Mouse (Mus musculus): Measurements from ENCODE around the gene Lamtor3. TPM values are rescaled to one million over a fixed set of nuclear protein-coding genes. Genes with fewer than 3 reads are reported as not detected.
A peak's percentile ranks its signal among the peaks of the same experiment; 100 is the strongest.
"Not testable (repeated sequence)": the region's sequence is repeated elsewhere in the genome, so short reads cannot be mapped to it uniquely, and the experiment has no call there.

The Lamtor3 gene
- total RNA-seq (2021): 10 to 100 TPM; 74.2 to 79.0 TPM
- long read RNA-seq, experiment 1, transcript Lamtor3-201 (7 exons, 1,295 nt): major isoform, 17 of 28 reads
- long read RNA-seq, experiment 1, partial matches to known transcripts: 7 of 28 reads
- long read RNA-seq, experiment 1, other reads (novel, unspliced or antisense): 1 of 28 reads
- long read RNA-seq, experiment 2, transcript Lamtor3-201 (7 exons, 1,295 nt): major isoform, 72 of 91 reads
- long read RNA-seq, experiment 2, partial matches to known transcripts: 13 of 91 reads
- long read RNA-seq, experiment 2, other reads (novel, unspliced or antisense): 6 of 91 reads

- peak; percentile 76 to 78 for DNase-seq (ENCODE audit: low spot score in 2 of 2)
These were observed at the start of gene Lamtor3 for GRCm38 (mm10) chr3:137918172-137918931. TSS of gene Lamtor3 (plus strand) at chr3:137918506.

GRCm38 (mm10) chr3:137869395-137869794 lies 48.9 kb upstream of the Lamtor3 start:
- DNase-seq (ENCODE audit: low spot score in 2 of 2): no peak

GRCm38 (mm10) chr3:137879313-137879712 lies 39.0 kb upstream of the Lamtor3 start:
- DNase-seq (ENCODE audit: low spot score in 2 of 2): no peak

- DNase-seq (ENCODE audit: low spot score in 2 of 2): no peak
These were observed 38.1 kb upstream of the Lamtor3 start for GRCm38 (mm10) chr3:137880109-137880748.

GRCm38 (mm10) chr3:137881093-137881492 lies 37.2 kb upstream of the Lamtor3 start:
- DNase-seq (ENCODE audit: low spot score in 2 of 2): no peak

- DNase-seq (ENCODE audit: low spot score in 2 of 2): no peak
These were observed 30.3 kb upstream of the Lamtor3 start for GRCm38 (mm10) chr3:137887961-137888360.

GRCm38 (mm10) chr3:137891089-137891488 lies 27.2 kb upstream of the Lamtor3 start:
- no peak for DNase-seq (ENCODE audit: low spot score in 2 of 2)

- DNase-seq (ENCODE audit: low spot score in 2 of 2): no peak
These were observed 26.2 kb upstream of the Lamtor3 start for GRCm38 (mm10) chr3:137892118-137892517.

- DNase-seq (ENCODE audit: low spot score in 2 of 2): no peak
These were observed 24.5 kb upstream of the Lamtor3 start for GRCm38 (mm10) chr3:137893789-137894188.

GRCm38 (mm10) chr3:137895196-137895595 lies 23.1 kb upstream of the Lamtor3 start:
- no peak for DNase-seq (ENCODE audit: low spot score in 2 of 2)

GRCm38 (mm10) chr3:137896386-137896785 lies 21.9 kb upstream of the Lamtor3 start:
- no peak for DNase-seq (ENCODE audit: low spot score in 2 of 2)

- DNase-seq (ENCODE audit: low spot score in 2 of 2): no peak
These were observed 21.4 kb upstream of the Lamtor3 start for GRCm38 (mm10) chr3:137896867-137897266.

- no peak for DNase-seq (ENCODE audit: low spot score in 2 of 2)
These were observed 20.6 kb upstream of the Lamtor3 start for GRCm38 (mm10) chr3:137897685-137898084.

- DNase-seq (ENCODE audit: low spot score in 2 of 2): no peak
These were observed 18.2 kb upstream of the Lamtor3 start for GRCm38 (mm10) chr3:137900149-137900548.

GRCm38 (mm10) chr3:137913093-137913492 lies 5.2 kb upstream of the Lamtor3 start:
- no peak for DNase-seq (ENCODE audit: low spot score in 2 of 2)

GRCm38 (mm10) chr3:137914567-137914966 lies 3.7 kb upstream of the Lamtor3 start:
- DNase-seq (ENCODE audit: low spot score in 2 of 2): not testable (repeated sequence)

- no peak for DNase-seq (ENCODE audit: low spot score in 2 of 2)
These were observed 573 bp upstream of the Lamtor3 start for GRCm38 (mm10) chr3:137917694-137918171.

GRCm38 (mm10) chr3:137918932-137919311 lies 616 bp downstream of the Lamtor3 start:
- no peak for DNase-seq (ENCODE audit: low spot score in 2 of 2)

GRCm38 (mm10) chr3:137919398-137919797 lies 1.1 kb downstream of the Lamtor3 start:
- DNase-seq (ENCODE audit: low spot score in 2 of 2): no peak

GRCm38 (mm10) chr3:137920594-137920993 lies 2.3 kb downstream of the Lamtor3 start:
- no peak for DNase-seq (ENCODE audit: low spot score in 2 of 2)

GRCm38 (mm10) chr3:137927010-137927409 lies 8.7 kb downstream of the Lamtor3 start:
- no peak for DNase-seq (ENCODE audit: low spot score in 2 of 2)

- no peak for DNase-seq (ENCODE audit: low spot score in 2 of 2)
These were observed 11.6 kb downstream of the Lamtor3 start for GRCm38 (mm10) chr3:137929940-137930339.
